Mouse (Mus musculus) urinary bladder, postnatal 14 days (tissue): ENCODE results near the gene Myl3.

ENCODE experiments used
- DNase-seq: peaks from one replicate; pipeline ENCODE4 v3.0.0; 2021; ENCODE audit warnings: low spot score

Myl3 gene

DNA sequence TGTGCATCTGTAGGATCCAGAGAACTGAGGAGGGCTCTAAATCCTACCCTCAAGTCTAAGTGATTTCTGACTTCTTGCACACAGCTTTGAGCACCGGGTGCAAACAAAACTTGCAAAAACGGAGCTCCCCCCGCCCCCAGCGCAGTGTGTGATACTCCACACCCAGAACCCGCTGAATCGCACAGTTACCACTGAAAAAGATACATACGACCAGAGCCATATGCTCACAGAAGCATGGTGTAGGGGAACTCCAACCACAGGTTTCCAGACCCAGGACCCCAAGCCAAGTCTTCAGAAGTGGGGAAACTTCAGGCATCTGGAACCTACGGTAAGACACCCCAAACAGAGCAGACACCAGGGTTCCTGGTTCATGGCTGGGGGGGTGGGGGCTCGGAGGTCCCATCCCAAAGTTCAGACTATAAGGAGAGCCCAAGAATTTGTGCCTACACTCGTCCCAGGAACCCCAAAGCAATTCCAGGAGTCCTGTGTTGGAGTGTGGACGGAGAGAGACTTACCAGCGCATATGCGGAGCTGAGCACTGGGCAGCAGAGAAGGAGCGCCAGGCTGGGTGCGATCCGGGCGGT, at the start of gene Myl3:
Gene Myl3 (plus strand): TSS at position 151 of the 584 bp plus-strand sequence.
- no peak for DNase-seq

DNA sequence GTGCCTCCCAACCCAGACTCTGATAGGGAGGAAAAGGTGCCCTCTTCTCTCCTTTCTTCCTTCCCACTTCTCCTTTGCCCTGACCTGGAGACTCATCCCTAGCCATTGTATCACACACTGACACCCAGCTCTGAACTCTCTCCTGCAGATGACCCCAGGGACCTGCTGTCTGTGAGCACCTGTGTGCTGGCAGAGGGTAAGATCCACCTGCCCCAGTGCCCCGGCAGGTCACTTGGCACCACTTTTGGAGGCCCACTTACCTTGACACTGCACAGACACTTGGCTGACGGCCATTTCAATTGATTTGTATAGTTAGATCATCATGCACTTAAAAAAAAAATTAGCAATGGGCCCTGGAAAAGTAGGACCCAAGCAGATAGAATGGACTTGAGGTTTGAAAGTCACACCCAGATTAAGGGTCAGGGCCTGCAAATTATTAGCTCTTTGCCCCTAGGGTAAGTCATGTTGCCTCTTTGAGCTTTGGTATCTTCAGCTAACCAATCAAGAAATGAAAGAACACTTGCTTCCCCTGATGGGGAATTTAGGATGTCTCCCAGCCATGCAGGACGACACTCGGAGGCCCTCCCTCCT, 46.4 kb upstream of the Myl3 start:
- DNase-seq = no peak

DNA sequence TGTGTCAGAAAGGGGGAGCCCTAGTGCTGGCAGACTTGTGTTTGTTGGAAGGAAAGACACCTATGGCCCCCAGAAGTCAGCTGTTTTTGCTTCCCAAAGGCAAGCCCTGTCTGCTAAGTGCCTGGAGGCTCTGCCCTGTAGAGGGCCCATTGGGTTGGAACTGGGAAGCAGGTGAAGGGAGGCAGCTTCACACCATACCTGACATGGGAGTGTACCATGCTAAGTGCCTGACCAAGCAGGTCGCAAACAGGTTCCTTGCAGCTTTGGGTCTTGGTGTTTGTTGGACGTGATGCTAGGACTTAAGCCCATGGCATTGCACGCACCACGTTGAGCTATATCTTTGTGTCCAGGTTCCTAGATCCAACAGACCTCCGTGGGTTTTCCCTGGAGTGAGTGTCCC, 45.2 kb upstream of the Myl3 start:
- DNase-seq = no peak

DNA sequence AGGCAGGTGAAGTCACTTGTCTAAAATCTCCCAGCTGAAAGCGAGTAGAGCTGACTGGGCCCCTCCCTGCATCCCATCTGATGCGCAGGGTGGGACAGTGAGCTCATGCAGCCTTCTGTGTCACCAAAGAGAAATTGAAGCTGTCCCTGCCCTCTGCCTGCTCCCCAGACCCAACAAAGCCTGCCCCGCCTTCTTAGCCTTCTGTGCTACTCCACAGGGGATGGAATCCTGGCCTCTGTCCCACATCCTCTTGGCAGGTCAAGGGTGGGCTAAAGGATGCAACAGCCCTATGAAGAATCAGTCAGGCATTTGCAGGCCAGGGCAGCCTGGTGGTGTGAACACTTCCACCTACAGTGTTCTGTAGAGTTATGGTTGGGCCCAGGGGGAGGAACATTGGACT, 44.2 kb upstream of the Myl3 start:
- no peak for DNase-seq

DNA sequence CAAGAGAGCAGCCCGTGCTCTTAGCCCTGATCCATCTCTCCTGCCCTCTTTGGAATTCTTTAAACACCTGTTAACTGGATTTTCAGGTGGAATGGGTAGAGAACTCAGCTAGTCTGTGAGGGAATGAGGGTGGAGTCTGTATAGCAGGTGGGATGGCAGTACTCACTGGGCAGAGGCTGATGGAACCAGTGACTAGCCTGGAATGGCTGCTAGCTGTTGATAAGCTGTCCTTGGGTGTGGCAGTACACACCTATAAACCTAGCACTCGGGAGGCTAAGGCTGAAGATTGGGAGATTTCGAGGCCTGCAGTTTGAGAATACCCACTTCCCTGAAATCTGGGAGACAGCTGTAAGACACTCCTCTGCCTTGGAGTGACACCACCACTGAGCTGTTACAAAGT, 42.1 kb upstream of the Myl3 start:
- no peak for DNase-seq

DNA sequence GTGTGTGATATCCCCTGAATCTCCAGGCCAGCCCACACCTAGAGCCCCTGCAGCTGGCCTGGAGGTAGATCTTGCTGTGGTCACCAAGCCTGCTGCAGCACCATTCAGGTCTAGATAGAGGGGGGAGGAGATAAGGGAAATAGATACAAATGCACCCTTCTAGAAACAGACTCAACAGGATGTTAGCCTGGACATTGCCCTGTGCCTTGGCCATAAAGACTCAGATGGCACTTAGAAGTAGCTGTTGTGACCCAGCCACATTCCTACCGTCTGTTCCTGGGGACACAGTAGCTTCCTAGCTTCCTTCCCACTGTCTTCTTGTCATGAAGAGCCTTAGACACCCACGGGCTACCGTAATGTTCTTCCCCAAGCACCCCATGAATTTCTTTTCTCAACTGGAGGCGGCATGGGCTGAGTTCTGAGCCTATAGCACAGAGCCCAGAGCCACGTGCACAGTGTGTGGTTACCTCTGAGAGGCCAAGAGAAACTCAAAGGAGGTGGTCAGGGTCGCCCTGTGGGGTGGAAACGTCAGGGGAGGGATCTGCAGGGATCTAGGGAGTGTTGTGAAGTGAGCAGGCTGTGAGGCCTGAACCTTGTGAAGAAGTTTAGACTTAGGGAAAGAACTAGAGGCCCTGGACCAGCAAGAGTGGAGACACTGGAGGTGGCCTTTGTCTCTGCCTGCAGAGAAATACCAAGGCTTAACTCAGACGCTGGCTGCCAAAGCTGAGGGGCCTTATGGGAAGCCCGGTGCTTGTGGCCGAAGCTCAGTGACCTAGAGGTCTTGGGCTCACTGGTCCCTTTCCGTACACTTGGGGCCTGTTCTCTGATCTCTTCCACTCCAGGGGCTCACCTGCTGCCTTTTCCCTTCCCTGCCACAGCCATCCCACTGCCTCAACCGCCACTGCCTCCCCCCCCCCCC, 40.3 kb upstream of the Myl3 start:
- DNase-seq = no peak

DNA sequence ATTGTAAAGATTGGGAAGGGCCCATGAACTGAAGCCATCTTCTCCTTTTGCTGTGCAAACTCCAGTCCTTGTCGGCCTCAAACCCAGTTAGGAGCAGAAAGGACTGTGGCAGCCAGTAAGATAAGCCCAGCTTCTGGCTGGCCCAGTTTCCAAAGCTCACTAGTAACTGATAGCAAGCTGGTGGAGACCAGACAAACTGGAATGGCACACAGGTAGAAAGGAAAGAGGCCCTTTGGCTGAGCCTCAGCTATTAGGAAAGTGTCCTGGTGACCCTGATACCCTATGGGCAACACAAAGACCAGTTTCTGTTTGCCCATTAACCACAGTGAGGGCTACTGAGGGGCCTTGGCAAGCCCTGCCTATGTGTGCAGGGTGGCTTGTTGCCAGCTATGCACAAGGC, 38.8 kb upstream of the Myl3 start:
- peak; percentile 32 for DNase-seq

DNA sequence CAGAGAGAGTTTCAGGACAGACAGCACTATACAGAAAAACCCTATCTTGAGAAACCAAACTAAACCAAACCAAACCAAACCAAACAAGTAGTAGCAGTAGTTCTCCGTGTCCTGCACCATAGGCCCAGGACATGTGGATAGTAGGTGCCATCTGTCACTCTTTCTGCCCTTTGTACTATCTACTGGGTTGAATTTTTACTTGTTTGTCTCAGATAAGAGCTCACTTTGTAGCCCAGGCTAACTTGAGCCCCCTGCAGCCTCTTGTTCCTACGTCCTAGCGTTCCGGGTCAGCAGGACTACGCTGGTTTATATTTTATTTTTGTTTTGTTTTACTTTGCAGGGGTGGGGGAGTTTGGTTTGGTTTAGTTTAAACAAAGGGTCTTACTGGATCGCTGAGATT, 37.7 kb upstream of the Myl3 start:
- DNase-seq = no peak

DNA sequence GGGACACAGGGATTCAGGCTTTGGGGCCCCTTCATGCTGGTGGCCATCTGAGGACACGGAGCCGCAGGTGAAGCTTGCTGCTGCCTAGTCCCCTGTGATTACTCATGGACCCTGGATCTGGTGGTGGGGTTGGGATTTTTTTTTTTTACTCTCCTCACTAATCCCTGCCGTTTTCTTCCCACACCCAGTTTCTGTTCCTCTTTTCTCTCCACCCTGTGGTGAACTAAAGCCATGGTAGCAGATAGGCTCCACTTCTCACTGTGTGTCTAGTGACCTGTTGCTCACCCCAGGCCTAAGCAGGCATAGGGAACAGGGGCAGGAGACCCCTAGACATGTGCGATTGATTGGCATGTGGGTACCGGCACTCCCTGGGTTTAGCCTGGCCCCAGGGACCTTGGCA, 34.9 kb upstream of the Myl3 start:
- DNase-seq = no peak

DNA sequence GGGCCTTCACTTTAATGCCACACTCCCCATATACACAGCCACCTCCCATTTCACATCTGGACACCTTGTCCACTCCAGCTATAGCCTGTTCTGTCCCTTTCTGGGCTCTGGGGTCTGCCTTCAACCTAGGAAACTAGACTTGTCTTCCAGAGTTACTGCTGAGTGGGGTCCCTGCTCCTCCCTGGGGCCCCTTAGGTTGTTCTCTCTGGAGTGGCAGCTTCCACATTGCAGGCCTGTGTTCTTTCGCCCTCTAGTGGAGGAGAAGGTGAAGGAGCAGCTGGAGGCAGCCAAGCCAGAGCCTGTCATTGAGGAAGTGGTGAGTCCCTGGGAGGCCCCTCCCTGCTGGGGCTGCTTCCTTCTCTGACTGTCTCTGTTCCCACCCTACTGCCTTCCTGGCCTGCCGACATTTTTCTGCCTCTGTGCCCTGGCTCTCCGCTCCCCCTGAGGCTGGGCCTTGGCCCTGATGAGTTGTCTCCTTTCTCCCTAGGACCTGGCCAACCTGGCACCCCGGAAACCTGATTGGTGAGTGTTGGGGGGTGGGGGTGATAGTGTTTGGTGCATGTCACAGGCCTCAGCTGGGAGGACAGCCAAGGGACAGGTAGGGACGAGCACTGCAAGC, 31.9 kb upstream of the Myl3 start:
- peak; percentile 90 for DNase-seq

DNA sequence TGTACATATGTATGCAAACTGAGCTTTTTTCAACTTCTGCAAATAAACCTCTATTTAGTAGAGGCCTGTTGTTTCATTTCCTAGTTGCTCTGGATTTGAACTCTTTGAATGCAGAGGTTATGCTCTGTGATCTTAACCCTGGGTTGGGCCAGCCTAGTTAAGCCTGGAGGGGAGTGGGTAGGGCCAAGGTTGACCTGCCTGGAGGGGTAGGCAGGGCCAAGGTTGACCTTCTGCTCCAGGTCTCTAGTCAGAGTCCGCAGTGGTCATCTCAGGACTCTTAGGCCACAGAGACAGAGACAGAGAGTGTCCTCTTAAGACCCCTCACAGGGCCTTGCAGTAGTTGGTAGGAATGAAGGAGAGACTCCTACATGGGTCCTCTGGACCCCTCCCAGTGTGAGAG, 30.1 kb upstream of the Myl3 start:
- no peak for DNase-seq

DNA sequence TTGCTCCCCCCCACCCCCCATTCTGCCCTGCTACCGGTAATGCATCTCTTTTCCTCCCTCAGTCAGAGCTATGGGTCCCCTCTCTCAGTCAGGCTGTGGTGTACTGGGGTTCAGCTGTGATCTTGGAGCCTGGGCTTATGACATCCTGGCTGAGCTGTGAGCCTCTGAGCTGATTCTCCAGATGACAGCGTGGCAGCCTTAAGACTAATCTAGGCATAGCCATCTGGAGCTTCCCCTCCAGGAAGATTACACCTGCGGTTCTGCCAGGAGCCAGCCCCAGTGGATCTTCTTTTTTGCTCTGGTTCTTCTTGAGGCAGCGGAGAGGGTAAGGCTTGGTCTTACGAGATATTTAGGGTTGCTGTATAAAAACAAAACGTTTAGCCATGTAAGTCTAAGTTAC, 29.7 kb upstream of the Myl3 start:
- no peak for DNase-seq

DNA sequence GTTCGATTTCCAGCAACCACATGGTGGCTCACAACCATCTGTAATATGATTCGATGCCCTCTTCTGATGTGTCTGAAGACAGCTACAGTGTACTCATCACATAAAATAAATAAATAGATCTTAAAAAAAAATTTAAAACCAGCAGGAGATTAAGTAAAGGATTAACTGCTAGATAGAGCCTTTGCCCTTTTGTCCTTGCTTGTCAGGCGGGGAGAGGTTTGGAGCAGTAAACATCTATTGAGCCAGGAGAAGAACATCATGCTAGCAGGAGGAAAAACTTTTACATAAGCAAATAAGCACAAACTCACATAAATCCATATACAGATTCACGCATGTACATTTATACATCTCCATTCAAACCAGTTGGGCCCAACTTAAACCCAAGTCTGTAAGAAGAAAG, 29.1 kb upstream of the Myl3 start:
- DNase-seq = no peak

DNA sequence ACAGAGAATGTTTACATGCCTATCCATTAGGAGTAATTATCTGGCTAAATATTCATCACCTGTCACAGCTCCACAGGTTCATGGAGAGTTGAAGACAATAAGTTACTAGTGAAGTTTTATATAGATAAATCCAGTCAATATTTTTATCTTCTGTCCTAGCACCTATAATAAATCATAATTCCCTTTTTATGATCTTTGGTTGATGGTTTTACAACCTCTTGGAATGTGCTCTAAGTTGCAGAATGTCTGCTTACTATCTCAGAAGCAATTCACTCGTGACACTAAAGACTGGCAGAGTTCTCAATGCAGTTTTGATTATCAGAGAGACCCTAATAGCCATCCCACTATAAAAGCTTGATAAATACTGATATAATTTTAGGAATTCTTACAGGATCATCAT, 28.3 kb upstream of the Myl3 start:
- DNase-seq = no peak

DNA sequence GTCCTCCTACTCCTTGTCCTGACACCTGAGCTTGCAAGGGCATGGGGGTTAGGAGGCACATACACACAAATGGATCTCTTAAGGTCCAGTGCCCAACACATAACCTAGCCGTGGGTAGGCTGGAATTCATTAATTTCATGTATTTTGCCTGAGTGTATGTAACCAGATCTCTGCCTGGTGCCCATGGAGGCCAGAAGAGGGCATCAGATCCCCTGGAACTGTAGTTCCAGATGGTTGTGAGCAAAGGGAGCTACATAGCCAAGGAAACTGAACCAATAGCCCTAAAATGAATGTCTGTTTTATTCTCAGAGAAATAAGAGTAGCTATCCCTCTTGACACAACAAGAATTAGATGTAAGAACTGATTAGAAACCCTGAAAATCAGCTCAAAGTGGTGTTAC, 26.2 kb upstream of the Myl3 start:
- no peak for DNase-seq

DNA sequence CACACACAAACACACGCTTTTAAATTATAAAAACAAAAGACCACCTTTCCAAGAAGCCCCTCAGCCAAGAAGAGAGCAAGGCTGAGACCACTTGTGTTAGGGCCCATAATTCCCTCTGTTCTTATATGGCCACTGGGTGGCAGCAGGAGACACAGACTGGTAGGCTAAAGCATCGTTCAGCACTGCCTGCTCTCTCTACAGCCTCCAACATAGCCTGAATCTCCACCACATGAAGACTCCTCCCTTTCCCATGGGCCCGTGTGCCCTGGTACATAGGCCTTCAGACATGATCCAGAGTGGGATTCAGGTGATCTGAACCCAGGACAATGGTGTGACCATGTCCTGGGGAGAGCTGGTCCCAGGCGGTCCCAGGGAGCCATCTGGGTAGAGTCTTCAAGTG, 24.9 kb upstream of the Myl3 start:
- DNase-seq = peak; percentile 66

DNA sequence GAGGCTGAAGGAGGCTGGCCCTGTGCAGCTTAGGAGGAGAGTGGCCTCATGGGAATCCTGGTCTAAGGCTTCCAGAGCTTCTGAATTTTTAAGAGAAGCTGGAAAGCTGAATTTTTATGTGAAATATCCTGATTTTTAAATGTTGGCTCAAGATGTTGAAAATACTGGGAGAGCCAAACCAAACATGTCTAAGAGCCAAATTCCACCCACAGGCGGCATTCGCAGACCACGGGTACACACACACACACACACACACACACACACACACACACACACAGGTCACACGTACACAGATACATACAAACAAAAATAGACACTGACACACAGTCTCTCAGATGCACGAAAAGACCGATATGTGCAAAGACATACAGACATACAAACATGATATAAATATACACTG, 23.6 kb upstream of the Myl3 start:
- no peak for DNase-seq

DNA sequence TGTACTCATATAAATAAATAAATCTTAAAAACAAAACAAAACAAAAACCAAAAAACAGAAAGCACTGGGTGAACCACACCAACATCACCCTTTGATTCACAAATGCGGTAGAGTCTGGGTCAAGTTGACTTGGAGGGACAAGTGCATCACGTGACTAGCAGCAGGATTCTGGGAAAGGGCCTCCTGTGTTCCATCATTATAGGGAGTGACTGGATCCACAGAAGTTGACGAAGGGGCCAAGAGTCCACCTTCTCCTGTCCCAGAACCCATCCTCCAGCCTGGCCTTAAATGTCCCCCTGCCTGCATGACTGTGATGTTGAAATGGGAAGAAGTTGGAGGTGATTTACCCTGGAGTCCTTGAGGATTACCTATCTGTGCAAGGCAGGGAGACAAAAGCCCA, 22.9 kb upstream of the Myl3 start:
- no peak for DNase-seq

DNA sequence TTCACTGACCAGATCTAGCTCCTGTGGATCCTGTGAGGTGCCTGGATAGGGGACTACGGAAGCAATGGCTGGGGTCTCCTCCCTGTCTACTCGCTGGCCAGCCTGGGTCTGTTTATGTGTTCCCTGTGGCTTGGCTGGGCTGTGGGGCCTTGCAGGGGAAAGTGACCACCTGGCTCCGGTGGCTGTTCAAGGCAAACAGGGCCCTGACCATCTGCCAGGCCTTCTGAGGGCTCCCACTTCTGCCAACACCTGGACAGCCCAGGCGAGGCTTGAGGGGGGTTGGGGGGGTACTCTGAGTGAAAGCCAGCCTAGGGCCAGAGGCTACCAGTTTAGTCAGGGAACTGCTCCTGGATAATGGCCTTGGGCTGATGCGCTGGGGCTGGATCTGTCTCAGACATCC, 21.7 kb upstream of the Myl3 start:
- no peak for DNase-seq

DNA sequence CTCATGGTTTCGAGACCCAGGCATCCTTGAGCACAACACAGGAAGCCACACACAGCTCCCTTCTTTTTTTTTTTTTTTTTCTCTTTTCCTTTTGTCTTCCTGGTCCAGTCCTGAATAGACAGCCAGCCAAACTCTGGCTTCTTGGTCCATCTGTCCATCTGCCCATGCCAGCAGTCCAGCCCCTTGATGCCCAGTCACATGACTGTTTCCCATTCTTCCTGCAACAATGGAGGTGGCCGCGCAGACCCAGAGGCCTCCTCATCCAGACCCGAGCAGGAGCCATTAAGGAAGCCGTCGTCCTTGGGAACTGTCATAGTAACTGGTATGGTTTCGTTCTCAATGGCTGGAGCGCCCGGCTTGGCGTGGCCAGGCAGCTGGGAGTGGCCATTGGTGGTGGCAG, 19.6 kb upstream of the Myl3 start:
- no peak for DNase-seq

DNA sequence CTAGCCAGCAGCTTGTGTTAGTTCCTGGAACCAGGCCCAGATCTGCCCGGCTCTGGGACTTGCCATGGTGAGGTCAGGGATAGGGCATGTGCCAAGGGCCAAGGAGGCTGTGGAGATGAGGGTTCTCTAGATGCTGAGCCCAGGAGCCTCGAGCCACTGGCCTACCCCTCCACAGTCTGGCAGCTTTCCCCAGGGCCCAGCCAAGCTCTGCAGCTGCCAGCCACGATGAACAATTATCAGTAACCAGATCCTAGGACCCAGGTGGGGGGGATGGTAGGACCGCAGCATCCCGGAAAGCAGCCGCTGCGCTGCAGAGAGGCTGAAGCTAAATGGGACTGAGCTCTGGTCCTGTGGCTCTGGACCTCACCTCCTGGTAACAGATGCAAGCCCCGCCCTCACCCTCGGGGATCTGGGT, 15.9 kb upstream of the Myl3 start:
- DNase-seq = no peak

DNA sequence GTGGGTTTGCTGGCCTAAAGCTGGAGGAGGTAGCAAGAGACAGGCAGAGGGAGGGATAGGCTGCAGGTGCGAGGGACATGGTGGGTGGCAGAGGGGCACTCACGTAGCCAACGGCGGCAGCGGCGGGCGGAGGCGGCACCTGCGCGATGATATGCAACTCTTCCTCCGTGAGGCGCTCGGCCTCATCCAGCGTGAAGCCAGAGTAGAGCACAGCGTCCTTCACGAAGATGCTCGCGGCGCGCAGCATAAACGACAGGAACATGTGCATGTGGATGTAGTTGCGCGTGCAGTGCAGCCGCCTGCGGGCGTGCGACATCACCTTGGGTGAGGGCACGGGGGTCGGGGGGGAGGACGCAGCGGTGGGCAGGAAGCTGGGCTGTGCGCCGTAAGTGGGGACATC, 14.8 kb upstream of the Myl3 start:
- DNase-seq = no peak

DNA sequence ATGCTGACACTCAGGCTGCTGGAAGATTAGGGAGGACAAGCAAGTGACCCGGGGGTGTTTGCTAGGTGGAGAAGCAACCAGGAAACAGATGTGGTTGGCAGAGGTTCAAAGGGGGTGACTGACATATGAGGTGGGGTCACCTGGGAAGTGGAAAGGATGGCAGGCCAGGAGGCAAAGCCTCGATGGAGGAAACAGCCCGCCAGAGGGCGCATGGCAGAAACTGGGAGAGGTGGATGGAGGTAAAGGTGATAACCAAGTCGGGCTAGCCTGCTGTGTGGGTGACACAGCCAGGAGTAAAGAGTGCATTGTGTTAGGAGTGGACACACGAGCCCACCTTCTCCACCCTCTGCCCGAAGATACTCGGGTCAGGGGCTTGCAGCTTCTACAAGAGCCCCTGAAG, 11.8 kb upstream of the Myl3 start:
- peak; percentile 67 for DNase-seq
